Mouse (Mus musculus) frontal cortex, postnatal 10 days (tissue): ENCODE data around the gene Slc16a11.
"Not testable (repeated sequence)": the region's sequence is repeated elsewhere in the genome, so short reads cannot be mapped to it uniquely, and the experiment has no call there.

Experiments used
- DNase-seq, 2 experiments: peaks; one replicate each; pipeline ENCODE4 v3.0.0; 2022; ENCODE audit warnings: low spot score in 2 of 2, mixed read lengths in 1 of 2

Gene Slc16a11

DNA sequence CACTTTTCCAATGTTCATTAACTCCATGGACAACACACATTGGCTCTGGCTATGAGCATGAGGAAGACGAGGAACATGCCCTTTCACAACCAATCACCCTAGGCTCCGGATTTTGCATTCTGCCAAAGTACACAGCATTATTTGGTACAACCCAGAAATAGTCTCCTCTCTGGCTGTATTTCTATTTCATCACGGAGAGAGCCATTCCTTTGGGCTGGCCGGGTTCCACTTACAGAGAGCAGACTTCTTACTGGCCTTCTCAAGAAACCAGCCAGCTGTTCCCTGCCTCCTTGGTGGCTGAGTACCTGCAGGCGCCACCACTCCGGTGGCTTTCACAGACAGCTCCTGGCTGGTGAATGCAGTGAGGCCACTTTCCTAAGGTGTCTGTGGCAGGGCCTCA is at the start of gene Slc16a11:
TSS of gene Slc16a11 (plus strand) at position 330 of the 400 bp plus-strand sequence.
- no peak for DNase-seq

DNA sequence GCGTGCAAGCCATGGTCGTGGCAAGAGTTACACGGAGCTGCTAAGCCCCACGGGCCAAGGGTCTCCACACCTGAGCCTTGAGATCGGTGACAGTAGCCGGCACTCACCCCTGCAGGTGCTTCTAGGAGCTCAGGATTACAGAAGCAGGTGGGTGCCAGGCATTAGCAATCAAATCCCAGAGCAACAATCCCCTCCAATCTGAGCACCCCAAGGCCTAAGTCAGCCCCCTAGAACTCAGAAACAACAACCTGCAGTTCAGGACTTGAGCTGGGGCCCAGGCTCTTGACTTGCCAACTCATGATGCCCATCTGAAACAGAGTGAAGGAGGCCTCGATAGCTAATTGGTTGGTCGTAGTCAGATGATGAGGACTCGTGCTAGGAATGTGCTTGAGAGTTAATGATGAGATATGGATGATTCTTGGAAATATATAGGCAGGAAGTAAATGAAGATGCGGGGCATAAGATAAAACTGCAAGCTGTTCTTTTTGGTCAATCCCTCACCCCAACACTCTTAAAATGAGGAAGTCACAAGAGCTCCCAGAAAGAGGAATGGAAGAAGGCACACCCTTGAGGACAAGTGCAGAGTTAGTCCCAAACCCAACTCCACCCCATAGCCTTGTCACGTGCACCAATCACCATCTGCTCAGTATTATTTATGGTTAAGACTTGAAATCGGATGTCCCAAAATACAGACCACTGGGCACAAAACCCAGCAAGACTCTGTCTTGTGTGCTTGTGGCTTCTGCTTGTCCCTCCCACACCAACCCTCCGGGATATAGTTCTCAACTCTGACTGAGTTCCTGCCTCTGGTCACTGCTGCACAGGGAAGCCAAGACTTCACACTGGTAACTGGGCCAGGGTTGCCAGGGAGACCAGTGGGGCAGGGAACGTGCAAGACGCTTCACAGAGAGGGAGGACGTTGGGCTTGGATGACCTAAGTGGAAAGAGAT is 46.3 kb upstream of the Slc16a11 start:
- DNase-seq, result no peak

DNA sequence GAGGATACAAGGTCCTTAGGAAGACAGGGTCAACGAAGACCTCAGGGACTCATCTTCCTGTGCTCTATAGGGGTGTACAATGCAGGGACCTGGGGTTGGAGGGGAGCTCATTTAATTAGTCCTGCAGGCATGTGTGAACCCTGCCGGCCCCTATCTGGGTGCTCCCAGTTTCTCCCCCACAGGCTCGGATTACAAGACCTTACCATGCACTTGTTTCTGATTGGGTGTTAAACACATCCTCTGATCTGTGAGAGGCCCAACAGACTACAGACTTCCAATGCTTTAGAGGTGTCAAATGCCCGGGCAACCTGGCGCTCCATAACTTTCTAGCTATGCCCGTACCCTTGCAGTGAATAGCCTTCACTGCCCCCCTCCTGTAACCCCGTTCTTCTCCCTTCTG is 44.4 kb upstream of the Slc16a11 start:
- DNase-seq, result no peak

DNA sequence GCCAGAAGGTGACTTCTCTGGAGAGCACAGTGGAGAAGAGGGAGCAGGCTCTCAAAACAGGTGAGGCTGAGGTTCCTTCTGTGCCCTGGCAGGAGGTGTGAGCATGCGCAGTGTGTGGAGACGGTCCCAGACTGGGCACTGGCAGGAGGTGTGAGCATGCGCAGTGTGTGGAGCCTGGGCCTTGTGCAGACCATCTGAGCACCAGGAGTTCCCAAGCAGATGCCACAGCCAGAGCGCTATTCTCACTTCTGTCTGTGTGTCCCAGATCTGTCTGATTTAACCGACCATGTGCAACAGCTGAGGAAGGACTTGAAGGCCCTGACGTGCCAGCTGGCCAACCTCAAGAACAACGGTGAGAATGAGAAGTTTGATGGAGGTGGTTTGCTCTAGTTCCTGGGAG is 43.1 kb upstream of the Slc16a11 start:
- DNase-seq, result not testable (repeated sequence)

DNA sequence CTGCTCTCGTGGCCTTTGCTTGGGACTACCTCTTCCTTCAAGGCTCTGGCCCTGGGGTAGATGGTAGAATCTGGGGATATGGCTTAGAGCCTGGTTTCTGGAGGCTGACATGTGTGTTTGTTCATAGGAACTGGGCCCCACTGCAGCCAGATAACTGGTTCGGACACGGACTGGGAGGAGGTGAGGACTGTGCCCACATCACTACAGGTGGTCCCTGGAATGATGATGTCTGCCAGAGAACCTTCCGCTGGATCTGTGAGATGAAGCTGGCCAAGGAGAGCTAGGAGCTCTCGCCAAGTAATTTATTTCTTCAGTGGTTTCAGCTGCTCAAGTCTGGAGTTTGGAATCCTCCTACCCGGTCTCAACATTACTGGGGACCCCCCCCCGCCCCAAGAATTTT is 42.3 kb upstream of the Slc16a11 start:
- no peak for DNase-seq

DNA sequence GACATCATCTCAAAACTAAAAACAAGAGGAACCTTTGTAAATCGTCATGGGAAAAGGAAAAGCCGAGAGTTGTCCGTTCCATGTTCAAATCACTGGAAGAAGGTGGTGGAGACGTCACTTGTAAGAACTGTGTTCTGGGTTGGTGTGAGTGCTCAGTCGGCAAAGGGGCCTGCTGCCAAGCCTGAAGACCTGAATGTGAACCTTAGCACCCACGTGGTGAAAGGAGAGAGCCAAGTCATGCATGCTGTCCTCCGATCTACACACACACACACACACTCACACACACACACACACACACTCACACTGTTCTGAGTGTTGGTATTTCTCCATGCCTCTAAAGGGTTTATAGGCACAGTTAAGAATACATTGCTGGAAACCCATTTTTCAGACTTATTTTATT is 41.4 kb upstream of the Slc16a11 start:
- no peak for DNase-seq

DNA sequence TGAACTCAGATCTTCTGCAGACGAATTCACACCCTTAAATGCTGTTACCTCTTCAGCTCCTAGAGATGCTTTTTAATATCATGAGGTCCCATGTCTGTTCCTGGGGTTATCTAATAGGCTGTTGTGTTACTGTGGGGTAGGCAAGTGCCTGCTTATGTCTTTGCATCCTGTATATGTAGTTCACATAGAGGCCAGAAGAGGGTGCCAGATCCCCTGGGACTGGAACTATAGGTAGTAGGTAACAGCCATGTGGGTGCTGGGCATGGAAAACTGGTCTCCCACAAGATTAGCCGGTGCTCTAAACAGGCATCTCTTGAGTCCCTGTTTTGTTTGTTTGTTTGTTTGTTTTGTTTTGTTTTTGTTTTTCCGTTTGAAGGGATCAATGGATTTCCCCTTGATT is 40.7 kb upstream of the Slc16a11 start:
- no peak for DNase-seq

DNA sequence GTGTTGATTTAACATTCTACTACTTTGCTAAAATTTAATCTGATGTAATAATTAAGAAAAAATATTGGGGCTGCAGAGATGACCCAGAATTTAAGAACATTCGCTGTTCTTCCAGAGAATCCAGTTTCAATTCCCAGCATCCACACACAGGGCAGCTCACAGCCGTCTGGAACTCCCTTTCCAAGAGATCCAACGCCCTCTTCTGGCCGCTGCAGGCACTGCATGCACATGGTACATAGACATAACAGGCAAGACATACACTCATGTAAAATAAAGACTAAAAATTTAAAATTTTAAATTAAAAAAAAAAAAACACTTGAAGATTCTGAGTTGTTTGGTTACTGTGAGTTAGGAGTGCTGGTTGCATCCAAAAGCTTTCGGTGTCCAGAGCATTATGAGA is 40.3 kb upstream of the Slc16a11 start:
- DNase-seq, result no peak

DNA sequence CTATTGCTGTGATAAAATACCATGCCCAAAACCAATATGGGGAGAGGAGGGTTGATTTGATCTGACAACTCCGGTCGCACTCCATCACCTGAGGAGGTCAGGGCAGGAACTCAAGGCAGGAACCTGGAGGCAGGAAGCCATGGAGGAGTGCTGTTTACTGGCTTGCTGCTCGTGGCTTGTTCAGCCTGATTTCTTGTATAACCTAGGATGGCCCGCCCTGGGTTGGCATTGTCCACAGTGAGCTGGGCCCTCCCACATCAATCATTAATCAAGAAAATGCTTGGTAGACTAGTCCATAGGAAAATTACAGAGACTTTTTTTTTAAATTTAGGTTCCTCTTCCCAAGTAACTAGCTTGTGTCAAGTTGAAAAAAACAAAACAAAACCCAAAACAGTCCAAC is 38.1 kb upstream of the Slc16a11 start:
- DNase-seq, result no peak

DNA sequence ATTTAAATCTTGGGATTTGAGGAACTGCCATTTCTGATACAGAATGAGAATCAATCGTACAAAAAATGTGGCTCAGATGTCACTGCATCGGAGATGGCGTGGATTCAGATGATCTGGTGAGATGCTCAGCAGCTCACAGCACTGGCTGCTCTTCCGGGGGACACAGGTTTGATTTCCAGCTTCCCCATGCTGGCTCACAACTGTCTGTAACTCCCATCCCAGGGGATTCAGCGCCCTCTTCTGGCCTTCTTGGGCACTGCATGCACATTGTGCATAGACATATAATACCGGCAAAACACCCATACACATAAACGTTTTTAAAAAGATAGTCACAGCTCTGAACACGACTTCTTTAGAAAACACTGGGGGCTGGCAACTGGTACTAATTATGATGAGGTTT is 34.9 kb upstream of the Slc16a11 start:
- DNase-seq, result no peak

DNA sequence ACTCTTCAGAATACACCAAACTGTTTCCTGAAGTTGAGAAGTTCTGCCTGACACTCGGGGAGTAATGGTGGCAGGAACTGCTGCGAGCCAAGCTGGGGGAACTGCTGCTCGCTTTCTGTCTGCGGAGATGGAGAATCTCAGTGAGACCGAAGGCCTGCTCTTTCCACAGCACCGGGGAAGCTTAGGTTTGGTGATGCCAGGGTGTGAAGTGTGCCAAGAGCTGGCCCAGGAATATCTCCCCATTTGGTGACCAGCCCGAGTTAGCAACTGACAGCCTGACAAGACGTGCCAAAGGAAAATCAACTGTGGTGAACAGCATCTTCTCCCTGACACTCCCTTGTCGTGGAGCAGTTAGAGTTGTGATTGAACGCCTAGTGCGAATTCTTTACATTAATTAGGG is 34.2 kb upstream of the Slc16a11 start:
- DNase-seq, result no peak

DNA sequence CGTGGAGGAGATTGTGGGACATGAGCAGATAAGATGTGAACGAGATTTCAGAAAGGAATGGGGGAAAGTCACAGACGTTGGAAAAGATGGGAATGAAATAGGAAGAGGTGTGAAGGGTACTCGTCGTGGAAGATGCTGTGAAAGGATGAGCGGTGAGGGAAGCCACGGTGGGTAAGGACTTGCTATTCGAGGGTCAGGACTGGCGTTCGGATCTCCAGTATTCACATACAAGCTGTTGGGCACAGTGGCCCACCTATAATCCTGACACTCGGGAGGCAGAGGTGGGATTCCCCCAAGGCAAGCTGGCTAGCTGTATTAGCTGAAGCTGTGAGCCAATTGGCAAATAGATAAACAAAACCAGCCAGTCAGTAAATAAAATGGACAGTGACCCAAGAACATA is 33.8 kb upstream of the Slc16a11 start:
- no peak for DNase-seq

DNA sequence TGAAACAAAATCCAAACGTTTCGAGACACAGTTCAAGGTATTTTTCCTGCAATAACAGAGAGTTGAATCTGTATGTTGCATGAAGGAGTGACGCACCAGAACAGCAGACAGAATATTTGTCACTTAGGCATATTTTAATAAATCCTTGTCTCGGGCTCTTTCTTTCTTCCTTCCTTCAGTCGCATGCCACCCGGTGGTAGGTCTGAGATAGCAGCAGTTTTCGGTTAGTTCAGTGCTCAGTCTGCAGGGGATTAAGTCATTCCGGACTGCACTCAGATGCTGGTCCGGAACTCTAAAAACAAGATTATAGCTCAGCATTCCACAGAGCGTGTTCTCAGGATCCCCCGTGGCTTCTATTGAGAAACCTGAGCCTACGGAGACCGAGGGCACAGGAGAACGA is 33.2 kb upstream of the Slc16a11 start:
- DNase-seq, result no peak

DNA sequence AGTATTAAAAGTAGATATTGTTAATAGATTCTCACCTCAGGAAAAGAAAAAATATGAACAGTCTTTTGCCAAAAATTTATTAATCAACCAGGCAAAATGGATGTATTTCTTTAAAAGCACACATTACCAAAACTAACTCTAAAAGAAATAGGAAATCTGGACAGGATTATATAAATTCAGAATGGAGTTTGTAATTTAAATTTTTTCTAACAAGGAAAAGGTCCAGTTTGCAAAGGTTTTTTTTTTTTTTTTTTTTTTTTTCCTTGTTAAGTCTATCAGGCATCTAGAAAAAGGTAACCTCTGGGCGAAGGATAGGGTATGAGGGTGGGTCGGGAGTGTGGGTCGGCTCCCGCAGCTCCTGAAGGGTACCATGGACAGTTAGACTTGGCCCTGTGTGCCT is 32.1 kb upstream of the Slc16a11 start:
- DNase-seq, result no peak

DNA sequence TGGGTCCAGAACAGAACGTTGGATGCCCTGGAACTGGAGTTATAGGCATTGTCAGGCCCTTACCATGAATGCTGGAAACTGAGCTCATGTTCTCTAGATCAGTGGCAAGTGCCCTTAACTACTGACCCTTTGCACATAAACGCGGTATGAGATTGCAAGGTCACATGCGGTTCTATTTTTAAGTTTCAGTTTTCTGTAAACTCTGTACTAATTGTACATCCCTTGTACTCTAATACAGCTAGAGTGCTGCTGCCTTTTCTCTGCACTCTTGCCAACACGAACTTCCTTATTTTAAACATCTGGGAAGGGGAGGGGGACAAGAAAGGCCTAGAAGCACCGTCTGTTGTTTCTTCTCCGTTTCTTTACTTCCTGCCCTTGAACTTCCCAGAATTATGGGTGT is 27.4 kb upstream of the Slc16a11 start:
- DNase-seq, result no peak

DNA sequence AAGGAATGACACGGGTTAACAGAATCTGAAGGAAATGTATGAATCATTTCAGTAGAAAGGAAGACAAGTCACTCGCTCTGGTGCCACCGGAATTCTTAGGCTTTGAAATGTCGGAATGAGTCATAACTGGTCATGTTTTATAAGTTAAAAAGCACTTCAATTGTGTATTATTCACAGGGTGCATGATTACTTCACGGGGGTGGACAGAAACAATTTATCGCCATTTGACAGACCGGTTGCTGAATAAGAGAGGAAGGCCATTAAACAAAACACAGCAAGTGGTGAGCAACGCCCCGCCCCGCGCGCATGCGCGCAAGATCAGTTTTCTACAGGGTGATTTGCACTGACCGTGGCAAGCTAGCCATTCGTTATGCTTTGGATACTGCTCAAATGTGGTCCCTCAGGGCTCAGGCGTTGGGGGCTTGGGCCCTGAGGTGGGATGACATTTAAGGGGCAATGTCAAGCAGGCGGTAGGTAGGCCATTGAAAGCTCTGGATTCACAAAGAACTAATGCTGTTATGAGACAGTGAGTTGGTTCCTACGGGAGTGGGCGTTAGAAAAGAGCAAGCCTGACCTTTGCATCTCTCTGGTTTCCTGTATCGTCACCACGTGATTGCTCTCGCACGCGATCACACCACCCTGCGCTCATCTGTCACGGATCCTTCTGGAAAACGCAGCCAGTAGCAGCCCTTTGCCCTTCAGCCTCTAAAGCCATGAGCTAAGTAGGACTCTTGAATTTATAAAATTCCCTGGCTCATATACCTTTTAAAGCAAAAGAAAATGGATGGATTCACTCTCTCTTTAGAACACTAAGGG is 23.0 kb upstream of the Slc16a11 start:
- DNase-seq, result no peak

DNA sequence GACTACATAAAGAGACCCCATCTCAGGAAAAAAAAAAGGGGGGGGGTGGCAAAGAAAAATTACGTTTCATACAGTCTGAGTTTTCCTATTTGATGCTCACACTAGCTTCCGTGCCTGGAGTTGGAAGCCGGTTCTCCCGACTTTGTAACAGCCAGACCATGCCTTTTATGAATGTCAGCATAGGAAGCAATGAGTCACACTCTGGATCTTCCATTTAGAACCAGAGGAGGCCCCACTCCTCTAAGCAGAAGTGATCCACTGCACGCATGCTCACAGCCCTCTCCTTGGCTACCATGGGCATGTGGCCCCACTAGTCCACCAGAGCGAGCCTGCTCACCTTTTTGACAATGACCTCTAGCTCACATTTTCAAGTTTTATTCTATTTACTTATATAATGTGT is 21.4 kb upstream of the Slc16a11 start:
- no peak for DNase-seq

DNA sequence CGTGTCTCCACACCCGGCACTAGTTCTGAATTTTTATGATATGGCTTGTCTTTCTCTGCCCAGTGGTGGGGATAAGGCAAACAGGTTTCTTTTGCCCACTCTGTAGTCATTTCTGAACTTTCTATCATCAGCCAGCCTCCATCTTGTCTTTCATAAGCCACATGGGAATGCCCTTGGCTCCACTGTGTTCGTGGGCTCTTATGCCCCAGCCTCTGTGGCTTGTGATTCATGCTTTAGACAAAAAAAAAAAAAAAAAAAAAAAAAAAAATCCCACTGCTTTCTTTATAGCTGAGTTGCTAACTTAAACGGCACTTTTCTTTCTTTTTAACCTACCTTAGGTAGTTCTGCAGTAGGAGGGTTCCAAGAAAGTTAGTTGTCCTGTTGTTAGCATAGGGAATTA is 20.4 kb upstream of the Slc16a11 start:
- no peak for DNase-seq

DNA sequence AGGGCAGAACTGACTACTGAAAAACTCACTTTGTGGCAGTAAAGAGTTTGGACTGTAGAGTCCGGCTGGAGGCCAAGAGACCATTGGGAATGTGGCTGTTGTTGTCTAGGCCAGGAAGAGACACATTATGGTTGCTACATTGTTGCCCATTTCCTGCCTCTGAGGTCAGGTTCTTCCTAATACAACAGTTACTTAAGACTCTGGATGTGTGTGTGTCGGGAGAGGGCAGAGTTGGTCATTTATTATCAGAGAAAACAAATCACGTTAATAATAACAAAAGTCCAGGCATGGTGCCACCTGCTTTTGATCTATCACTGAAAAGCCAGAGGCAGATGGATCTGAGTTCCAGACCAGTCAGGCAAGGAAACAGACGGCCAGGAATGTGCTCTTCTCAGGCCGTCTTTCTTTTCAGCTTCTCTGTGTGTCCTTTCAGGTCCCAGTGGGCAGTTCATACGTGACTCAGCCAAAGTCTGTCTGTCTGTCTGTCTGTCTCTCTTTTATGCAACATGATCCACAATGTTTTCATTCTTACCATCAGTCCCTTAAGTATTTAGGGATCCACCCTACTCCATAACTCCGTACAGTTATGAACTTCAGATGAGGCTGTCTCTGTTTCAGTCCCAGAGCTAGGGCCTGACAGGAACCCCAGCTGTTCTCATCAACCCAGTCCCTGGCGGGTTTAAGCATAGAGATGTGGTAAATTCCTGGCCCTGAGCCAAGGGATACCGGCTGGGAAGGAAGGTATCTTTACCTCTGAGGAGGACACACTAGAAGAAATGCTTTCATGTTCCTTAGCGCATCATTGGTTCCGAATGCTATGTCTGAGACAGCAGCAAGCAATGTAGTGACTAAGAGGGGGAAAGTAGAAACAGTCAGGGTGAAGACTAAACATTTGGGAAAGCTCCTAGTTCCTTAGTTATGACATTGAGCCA is 18.9 kb upstream of the Slc16a11 start:
- DNase-seq, result no peak

DNA sequence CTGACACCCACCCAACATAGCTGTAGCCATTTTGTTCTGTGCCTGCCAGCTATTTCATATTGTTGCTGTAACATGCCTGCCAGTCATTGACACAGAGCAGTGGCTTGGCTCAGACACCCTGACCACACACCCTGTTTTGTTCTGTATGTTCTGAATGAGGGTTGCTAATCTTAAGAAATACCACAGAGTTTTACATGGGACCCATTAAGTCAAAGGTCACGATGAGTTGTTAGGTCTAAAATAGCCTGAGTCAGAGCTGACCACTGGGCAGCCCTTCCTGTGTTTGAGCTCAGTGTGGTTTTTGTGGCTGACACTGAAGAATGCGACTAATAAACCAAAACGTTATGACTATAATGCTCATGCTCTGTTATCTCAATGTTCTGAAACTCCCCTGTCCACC is 14.2 kb upstream of the Slc16a11 start:
- DNase-seq, result no peak

DNA sequence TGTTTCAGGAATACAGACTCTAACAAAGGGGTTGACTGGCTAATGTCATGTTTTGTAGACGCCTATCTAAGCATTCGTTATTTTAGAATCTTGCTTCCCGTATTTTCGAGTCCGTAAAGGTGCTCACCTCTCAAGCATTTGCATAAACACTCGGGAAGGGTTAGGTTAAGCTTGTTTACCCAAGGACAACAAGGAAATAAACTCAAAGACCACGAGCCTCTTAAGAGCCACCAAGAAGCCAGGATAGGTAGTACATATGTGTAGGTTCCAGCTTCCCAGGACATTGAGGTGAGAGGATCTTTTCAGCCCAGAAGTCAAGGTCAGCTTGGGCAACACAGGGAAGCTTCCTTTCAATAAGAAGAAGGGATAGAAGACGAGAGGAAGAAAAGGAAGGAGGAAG is 13.4 kb upstream of the Slc16a11 start:
- no peak for DNase-seq
